Mouse (Mus musculus): ENCODE results near the gene Foxl1. TPM values are rescaled to one million over a fixed set of nuclear protein-coding genes. Genes with fewer than 3 reads are reported as not detected.

Gene Foxl1
- total and polyA plus RNA-seq, 3 experiments = 0.04 TPM; not detected in 2

DNA sequence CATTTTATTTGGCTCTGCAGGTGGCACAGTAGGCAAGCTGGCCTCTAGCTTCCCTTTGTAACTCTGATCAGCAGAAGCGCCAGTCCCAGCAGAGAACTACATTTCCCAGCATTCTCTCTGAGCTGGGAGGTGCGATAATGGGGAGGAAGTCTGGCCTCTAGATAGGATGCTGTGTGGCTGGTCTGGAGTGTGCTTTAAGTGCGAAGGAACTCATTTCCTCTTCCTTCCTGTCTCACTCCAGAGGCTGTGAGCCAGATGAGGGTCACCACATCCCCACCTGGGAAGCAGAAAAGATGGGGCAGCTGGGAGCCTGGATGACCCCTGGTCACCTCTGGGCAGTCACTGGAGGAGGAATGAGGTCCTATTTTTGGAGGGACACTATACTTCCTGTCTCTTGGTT lies 48.6 kb downstream of the Foxl1 start:
- Histone ChIP-seq H3K36me3 (replicated peaks in 1 of 2; ENCODE audit: control insufficient read depth in 1 of 2, insufficient read depth in 1 of 2, low read length in 1 of 2) (no peaks in the 10 kb centered on the region), H3K4me2 (ENCODE audit: insufficient read depth, low read depth, poor library complexity, severe bottlenecking) (no peak overlapping the region), H3K9ac (ENCODE audit: insufficient read depth, low read depth) (no peak overlapping the region), H3K9me3 (replicated peaks; ENCODE audit: low read length) (no peaks in the 10 kb centered on the region), H3K27me3 (replicated peaks) (peaks cover 79% of the 10 kb centered on the region), H3K4me1 (ENCODE audit: control insufficient read depth in 1 of 2, insufficient read depth in 2 of 2) (no peaks in the 10 kb centered on the region), H3K79me2 (replicated peaks; ENCODE audit: control insufficient read depth, extremely low read depth, insufficient read depth, poor library complexity, severe bottlenecking) (no peaks in the 10 kb centered on the region), H3K4me3 (replicated peaks in 1 of 3; ENCODE audit: low read depth in 2 of 3, low read length in 2 of 3, poor library complexity in 1 of 3) (no peak overlapping the region), H3K27ac (ENCODE audit: insufficient read depth, low read depth) (no peak overlapping the region)
- DNase-seq (ENCODE audit: extremely low read depth) = no peak
- 0 out of 2 replicates have a peak, but pooled peaks have one; percentile 22 for TF ChIP-seq KAT2A (IDR thresholded peaks at IDR 0.05; ENCODE audit: insufficient replicate concordance, low read length)
- TF ChIP-seq SIN3A (IDR thresholded peaks at IDR 0.05; ENCODE audit: low read length) = no peak
- TF ChIP-seq HCFC1 (IDR thresholded peaks at IDR 0.05; ENCODE audit: low read depth, low read length) = peak; percentile 82
- dilution Hi-C loops (cut with MboI; ENCODE audit: extremely low pct_ligation_motif_present, extremely low pct_unique_long_range_greater_than_20kb, low sequenced_read_pairs) (no loop called here), in situ Hi-C loops (cut with MboI; ENCODE audit: low pct_ligation_motif_present, low pct_unique_long_range_greater_than_20kb, low sequenced_read_pairs) (no loop called here)

Other genes with a start within 250 kb of the Foxl1 start
- not detected in 2 replicates for gene Foxf1, start 43.6 kb upstream of the Foxl1 start, total RNA-seq (2012; rRNA removed)
- not detected in 2 replicates for gene Foxf1, start 43.6 kb upstream of the Foxl1 start, total RNA-seq (2014; rRNA removed)
- gene Foxf1, start 43.6 kb upstream of the Foxl1 start, polyA plus RNA-seq (2012; ENCODE audit: insufficient read length, low read depth) = not detected in 2 replicates
- gene Mthfsd, start 19.5 kb upstream of the Foxl1 start, total RNA-seq (2012; rRNA removed) = 34.7 and 36.4 TPM in 2 replicates
- gene Mthfsd, start 19.5 kb upstream of the Foxl1 start, total RNA-seq (2014; rRNA removed) = 30.1 and 30.7 TPM in 2 replicates
- gene Mthfsd, start 19.5 kb upstream of the Foxl1 start, polyA plus RNA-seq (2012; ENCODE audit: insufficient read length, low read depth) = 23.1 and 27.1 TPM in 2 replicates
- gene Foxc2, start 11.8 kb upstream of the Foxl1 start, total RNA-seq (2012; rRNA removed) = not detected in 2 replicates
- not detected in 2 replicates for gene Foxc2, start 11.8 kb upstream of the Foxl1 start, total RNA-seq (2014; rRNA removed)
- gene Foxc2, start 11.8 kb upstream of the Foxl1 start, polyA plus RNA-seq (2012; ENCODE audit: insufficient read length, low read depth) = not detected in 2 replicates

Data from CH12.LX (cell line).